Mouse (Mus musculus): ENCODE measurements around the gene Syce1. TPM values are rescaled to one million over a fixed set of nuclear protein-coding genes. Genes with fewer than 3 reads are reported as not detected.

Gene Syce1
- 0.22 and 0.24 TPM in 2 replicates for polyA plus RNA-seq (2015; fragmentation: Nextera tagmentation; extraction: Ambion mirVana)

DNA sequence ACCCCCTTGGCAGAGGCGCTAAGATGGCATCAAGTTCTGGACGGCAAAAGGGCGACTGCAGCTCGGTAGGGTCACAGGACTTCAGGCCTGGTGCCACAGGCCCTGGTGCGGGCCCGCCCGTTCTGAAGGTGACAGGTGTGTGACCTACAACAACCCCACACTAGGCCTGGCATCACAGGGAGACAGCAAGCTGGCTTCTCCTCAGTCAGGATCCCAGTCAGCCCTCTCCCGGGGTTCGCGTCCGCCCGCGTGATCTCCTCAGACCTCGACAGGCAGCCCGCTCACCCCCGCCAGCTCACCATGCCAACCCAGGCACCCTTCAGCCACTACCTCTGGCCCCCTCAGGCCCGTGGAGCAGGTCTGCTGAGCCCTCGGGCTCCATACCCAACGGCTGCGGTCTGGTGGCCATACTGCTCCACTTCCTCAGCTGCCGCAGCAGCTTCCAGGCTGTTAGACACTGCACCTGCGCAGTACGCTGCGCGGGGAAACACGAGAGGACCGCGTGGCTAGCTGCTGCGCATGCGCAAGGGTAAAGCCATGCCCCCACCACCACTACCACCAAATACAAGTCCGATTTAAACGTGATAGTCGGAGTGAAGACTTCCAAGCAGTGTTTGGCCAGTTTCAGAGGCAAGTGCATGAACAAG lies at the start of gene Syce1:
Gene Syce1, minus strand, starts transcription at position 447 of the 647 bp plus-strand sequence.
- no peak within 1 kb of the TSS for H3K4me3 ChIP-seq (replicated peaks)
- WGBS, result 84% methylated on average over 33 of the region's 33 CpGs
- H3K27ac ChIP-seq, result no peak within 1 kb of the TSS
- ATAC-seq, result no peak
- no peak within 1 kb of the TSS for H3K4me2 ChIP-seq (replicated peaks)
- H3K36me3 ChIP-seq, result no peaks in the 10 kb centered on the region
- no peaks in the 10 kb centered on the region for H3K4me1 ChIP-seq (replicated peaks)
- no peak within 1 kb of the TSS for H3K9ac ChIP-seq (replicated peaks)
- peaks cover 4% of the 10 kb centered on the region; the same call in 1 of the 2 replicates for H3K9me3 ChIP-seq
- H3K27me3 ChIP-seq, result no peaks in the 10 kb centered on the region

DNA sequence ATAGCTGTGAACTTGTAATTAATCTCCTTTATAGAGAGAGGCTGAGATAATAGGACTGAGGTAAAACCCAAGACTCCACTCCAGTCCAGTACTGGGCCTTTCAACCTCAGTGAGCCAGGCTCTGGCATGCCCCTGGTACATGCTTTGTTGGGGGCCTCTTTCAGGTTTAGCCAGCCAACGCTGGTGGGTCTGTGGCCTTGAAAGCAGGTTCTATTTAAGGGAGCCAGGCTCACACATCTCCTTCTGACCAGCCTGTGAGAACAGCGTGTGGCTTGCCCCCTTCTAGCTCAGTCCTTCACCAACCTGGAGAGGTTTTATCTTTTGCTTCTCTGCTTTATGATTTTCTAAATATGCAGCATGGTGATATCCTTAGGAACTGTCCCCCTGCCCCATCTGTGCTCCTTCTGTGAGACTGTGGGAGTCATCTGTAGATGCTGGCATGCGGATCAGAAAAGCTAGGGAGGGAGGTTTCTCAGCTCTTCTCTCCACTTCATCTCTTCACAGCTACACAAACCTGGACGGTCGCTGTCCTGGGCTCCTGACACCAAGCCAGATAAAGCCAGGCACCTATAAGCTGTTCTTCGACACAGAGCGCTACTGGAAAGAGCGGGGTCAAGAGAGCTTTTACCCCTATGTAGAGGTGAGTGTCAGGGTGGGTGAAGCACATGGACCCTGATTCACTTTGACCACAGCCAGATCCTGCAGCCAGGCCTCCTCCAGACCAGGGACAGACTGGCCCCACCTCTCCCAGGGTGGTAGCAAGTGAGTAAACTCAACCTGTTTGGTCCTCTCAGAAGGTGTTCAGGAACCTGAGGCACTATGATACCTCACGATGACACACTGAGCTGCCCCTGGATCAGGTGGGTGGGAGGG lies 48.8 kb upstream of the Syce1 start:
- H3K4me1 ChIP-seq (replicated peaks), result no peaks in the 10 kb centered on the region
- no peaks in the 10 kb centered on the region for H3K9me3 ChIP-seq
- H3K9ac ChIP-seq (replicated peaks), result no peak overlapping the region
- H3K36me3 ChIP-seq, result no peaks in the 10 kb centered on the region
- WGBS, result 79% methylated on average over 9 of the region's 9 CpGs
- peaks cover 14% of the 10 kb centered on the region for H3K27me3 ChIP-seq
- no peak overlapping the region for H3K4me3 ChIP-seq (replicated peaks)
- no peak overlapping the region for H3K4me2 ChIP-seq (replicated peaks)
- no peak for ATAC-seq
- H3K27ac ChIP-seq, result no peak overlapping the region

DNA sequence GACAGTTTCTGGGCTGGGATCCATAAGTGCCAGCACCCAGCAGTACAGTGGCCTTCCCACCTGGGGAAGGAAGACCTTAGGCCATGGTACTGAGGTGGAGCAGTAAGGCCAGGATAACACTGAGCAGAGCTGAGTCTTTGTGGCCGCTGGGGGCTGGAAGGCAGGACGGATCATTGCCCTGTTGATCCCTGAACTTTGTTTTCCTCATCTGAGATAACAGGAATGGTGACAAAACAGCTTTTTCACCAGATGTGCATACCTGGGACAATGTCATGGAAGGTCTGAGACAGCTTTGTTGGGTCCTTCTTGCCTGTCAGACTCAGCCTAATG lies 48.1 kb upstream of the Syce1 start:
- WGBS, result 83% methylated on average over 2 of the region's 2 CpGs
- Histone ChIP-seq H3K9ac (replicated peaks) (no peak overlapping the region), H3K27ac (no peak overlapping the region), H3K27me3 (peaks cover 8% of the 10 kb centered on the region), H3K4me1 (replicated peaks) (no peaks in the 10 kb centered on the region), H3K4me2 (replicated peaks) (no peak overlapping the region), H3K36me3 (no peaks in the 10 kb centered on the region), H3K4me3 (replicated peaks) (no peak overlapping the region), H3K9me3 (no peaks in the 10 kb centered on the region)
- ATAC-seq, result no peak

DNA sequence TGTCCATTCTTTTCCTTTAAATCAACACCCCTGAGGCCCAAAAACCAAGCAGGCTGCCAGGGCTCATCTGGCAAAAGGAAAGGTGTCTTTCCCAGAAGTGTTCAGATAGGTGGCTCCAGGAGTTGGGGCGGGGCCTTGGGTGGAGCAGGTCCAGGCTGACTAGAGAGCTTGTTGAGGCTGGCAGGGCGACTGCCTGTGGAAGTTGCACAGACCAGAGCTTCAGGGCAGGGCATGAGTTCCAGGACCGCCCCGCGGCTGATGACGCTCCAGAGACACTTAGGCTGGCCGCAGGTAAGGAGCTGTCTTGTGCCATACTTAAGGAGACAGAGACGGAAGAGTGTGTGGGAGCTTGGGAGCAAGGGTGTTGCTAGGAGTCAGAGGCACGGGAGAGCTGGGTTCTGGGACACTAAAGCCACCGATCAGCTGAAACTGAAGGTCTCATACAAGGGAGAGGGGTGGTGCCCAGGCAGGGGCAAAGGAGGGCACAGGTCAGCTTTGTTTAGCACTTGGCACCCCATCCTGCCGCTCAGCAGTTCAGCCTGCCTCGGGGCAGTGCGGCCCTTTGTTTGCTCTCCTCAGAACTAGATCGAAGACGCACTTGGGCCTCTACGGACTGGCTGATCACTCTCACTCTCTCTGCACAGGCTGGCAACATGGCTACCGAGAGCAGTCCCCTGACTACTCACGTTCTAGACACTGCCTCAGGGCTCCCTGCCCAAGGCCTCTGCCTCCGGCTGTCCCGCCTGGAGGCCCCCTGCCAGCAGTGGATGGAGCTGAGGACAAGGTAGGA lies 47.5 kb upstream of the Syce1 start, which contains the start of gene Urah:
Gene Urah, plus strand, starts transcription at position 51 of the 790 bp plus-strand sequence.
- 45% methylated on average over 20 of the region's 20 CpGs for WGBS

DNA sequence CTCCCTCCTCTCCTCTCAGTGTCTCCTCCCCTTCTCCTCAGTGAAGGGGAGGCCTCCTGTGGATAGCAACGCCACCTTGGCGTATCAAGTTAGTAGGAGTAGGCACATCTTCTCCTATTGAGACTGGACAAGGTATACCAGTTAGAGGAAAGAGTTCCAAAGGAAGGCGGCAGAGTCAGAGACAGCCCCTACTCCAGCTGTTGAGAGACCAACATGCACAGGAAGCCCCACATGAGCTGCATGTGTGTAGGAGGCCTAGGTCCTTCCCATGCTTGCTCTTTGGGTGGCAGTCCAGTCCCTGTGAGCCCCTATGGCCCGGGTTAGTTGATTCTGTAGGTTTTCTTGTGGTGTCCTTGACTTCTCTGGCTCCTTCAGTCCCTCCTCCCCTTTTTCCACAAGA lies 45.7 kb upstream of the Syce1 start:
- H3K9me3 ChIP-seq, result no peaks in the 10 kb centered on the region

More for the DNA sequence above, 47.5 kb upstream of the Syce1 start, which contains the start of gene Urah:
- H3K27ac ChIP-seq, result no peak within 1 kb of the TSS
- H3K9ac ChIP-seq (replicated peaks), result no peak within 1 kb of the TSS
- H3K4me3 ChIP-seq (replicated peaks), result no peak within 1 kb of the TSS
- H3K4me1 ChIP-seq (replicated peaks), result no peaks in the 10 kb centered on the region
- no peak for ATAC-seq
- H3K27me3 ChIP-seq, result peaks cover 4% of the 10 kb centered on the region; the same call in 1 of the 2 replicates
- no peaks in the 10 kb centered on the region for H3K36me3 ChIP-seq
- no peak within 1 kb of the TSS for H3K4me2 ChIP-seq (replicated peaks)
- H3K9me3 ChIP-seq, result no peaks in the 10 kb centered on the region

DNA sequence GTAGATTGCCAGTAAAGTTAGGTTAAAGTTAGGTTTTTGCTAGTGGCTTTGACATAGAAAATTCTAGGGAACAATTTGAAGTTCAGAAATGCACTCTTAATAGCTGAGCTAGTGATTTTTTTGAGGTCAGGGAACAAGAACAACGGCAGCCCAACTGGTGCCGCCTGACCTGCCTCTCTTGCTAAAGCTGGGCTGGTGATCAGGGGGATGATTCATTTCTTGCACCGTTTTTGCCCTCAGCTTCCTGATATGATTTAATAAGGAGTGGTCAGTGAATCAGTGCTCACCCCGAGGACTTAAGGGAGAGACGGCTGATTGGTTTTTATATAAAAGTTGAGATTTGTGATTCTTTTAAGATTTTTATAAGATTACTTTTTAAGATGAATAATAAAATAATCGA lies 43.8 kb upstream of the Syce1 start:
- no peaks in the 10 kb centered on the region for H3K27me3 ChIP-seq
- H3K4me3 ChIP-seq (replicated peaks), result no peak overlapping the region
- H3K9me3 ChIP-seq, result no peaks in the 10 kb centered on the region
- no peaks in the 10 kb centered on the region for H3K4me1 ChIP-seq (replicated peaks)
- H3K27ac ChIP-seq, result no peak overlapping the region
- no peak overlapping the region for H3K4me2 ChIP-seq (replicated peaks)
- no peak for ATAC-seq
- WGBS, result 76% methylated on average over 6 of the region's 6 CpGs
- no peak overlapping the region for H3K9ac ChIP-seq (replicated peaks)
- H3K36me3 ChIP-seq, result no peaks in the 10 kb centered on the region

More for the DNA sequence above, 45.7 kb upstream of the Syce1 start:
- no peaks in the 10 kb centered on the region for H3K4me1 ChIP-seq (replicated peaks)
- no peaks in the 10 kb centered on the region for H3K27me3 ChIP-seq
- H3K9ac ChIP-seq (replicated peaks), result no peak overlapping the region
- H3K36me3 ChIP-seq, result no peaks in the 10 kb centered on the region
- 94% methylated on average over 4 of the region's 4 CpGs for WGBS
- no peak overlapping the region for H3K4me3 ChIP-seq (replicated peaks)
- no peak overlapping the region for H3K27ac ChIP-seq
- no peak for ATAC-seq
- H3K4me2 ChIP-seq (replicated peaks), result no peak overlapping the region

DNA sequence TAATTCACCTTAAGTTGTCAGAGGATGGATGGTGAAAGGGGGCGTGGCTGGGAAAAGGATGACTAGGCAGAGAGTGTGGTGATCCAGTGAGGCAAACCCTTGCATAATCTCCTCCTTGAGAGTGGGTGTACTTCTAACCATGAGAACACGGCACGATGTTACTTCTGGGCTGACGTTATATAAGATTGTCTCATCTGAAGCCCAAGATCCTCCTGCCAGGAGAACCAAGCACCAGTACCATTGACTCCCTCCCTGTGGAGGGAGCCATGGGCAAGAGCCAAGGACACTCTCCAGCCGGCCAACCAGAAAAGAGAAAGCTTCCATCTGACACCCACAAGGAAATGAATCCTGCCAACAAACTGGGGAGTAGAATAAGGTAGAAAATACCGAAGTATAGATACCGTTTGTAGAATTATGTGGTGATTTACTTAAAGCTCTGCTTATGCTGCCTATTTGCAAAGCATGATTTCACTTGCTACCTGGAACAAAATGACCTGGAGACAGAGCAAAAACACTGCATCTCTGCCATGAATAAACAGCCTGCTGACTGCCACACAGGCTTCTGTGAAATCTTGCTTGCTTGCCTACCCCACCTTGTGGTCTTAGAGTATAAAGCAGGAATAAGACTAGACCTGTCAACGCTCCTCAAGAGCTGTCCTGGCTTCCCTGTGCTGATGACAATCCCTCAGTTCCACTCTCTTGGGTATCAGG lies 40.7 kb upstream of the Syce1 start:
- Histone ChIP-seq H3K27ac (no peak overlapping the region), H3K4me1 (replicated peaks) (no peaks in the 10 kb centered on the region), H3K4me3 (replicated peaks) (no peak overlapping the region), H3K9ac (replicated peaks) (no peak overlapping the region), H3K36me3 (no peaks in the 10 kb centered on the region), H3K9me3 (no peaks in the 10 kb centered on the region), H3K27me3 (no peaks in the 10 kb centered on the region), H3K4me2 (replicated peaks) (no peak overlapping the region)
- 46% methylated on average over 8 of the region's 8 CpGs for WGBS
- peak; percentile 40; the same call in 1 of the 2 replicates for ATAC-seq

DNA sequence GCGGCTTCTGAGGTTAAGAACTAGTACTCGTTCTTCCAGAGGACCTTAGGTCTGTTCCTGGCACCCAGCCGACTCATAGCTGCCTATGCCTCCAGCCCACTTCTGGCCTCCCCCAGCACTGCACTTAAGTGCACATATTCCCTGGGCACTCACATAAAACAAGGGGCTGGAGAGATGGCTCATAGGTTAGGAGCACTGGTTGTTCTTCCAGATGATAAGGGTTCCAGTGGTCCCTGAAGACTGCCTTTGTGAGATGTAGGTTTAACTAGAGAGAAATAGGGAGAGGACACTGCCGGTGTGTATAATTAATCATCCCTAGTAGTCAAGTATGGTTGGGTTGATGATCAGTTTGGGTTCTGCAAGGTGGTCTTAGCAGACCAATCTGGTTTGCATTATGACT lies 35.1 kb upstream of the Syce1 start:
- H3K4me3 ChIP-seq (replicated peaks), result no peak overlapping the region
- peaks cover 16% of the 10 kb centered on the region; the same call in 1 of the 2 replicates for H3K4me1 ChIP-seq (replicated peaks)
- H3K9me3 ChIP-seq, result no peaks in the 10 kb centered on the region
- H3K27me3 ChIP-seq, result no peaks in the 10 kb centered on the region
- no peak overlapping the region for H3K9ac ChIP-seq (replicated peaks)
- no peak overlapping the region for H3K27ac ChIP-seq
- 0 out of 2 replicates have a peak, but pooled peaks cover 5% of the 10 kb centered on the region for H3K36me3 ChIP-seq
- no peak for ATAC-seq
- H3K4me2 ChIP-seq (replicated peaks), result no peak overlapping the region
- 91% methylated on average over 4 of the region's 4 CpGs for WGBS

DNA sequence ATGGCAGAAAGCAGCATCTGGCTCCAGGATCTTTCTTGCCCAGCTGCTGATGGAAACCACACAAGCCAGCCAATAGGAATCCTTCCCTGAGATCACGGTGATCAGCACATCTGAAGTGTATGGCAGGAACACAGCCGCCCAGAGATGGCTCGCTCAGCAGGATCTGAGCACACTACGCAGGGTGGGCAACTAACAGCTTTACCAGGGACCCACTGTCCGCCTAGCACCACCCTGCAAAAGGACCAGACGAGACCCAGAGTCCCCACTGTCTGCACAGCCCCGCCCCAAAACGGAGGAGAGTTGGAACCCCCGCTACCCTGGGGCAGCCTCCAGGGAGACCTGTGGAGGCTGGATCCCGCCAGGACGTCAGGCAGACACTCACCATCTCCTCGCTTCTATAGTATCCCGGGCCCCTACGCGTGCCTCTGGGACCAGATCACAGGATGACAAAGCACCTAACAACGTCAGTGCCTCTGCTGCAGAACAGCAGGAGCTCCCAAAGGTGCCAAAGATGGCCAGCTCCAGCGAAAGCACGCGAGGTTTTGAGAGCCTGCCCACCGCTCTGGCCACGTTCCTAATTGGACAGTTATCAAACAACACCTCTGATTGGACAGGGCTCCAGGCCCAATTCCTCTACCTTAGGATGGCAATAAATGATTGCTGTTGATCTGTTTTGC lies 34.1 kb upstream of the Syce1 start, which contains the start of gene Zfp941:
Gene Zfp941, minus strand, starts transcription at position 526 of the 677 bp plus-strand sequence.
- Histone ChIP-seq H3K36me3 (0 out of 2 replicates have a peak, but pooled peaks cover 9% of the 10 kb centered on the region), H3K27me3 (no peaks in the 10 kb centered on the region), H3K4me1 (replicated peaks) (peaks cover 19% of the 10 kb centered on the region; the same call in 1 of the 2 replicates), H3K4me3 (replicated peaks) (peak within 1 kb of the TSS; percentile 66), H3K9me3 (no peaks in the 10 kb centered on the region), H3K9ac (replicated peaks) (peak within 1 kb of the TSS; percentile 82), H3K27ac (peak within 1 kb of the TSS; percentile 90), H3K4me2 (replicated peaks) (peak within 1 kb of the TSS; percentile 70)
- 1% methylated on average over 21 of the region's 21 CpGs for WGBS
- ATAC-seq, result peak; percentile 94

DNA sequence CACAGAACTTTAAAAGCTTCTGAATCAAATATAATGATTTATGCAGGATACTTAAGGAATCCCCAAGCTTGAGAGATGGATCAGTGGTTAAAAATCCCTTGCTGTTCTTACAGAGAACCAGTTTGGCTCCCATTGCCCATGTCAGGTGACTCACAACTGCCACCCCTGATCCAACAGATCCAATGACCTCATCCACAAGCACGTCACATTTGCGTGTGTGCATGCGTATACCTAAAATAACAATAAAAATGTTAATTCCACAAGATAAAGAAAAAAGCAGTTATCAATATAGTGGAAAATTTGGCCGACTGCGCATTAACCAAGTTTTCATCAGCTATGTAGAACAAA lies 33.6 kb upstream of the Syce1 start:
- peak; percentile 71 for ATAC-seq
- H3K9ac ChIP-seq (replicated peaks), result peak overlapping the region; percentile 82
- H3K27me3 ChIP-seq, result no peaks in the 10 kb centered on the region
- H3K4me1 ChIP-seq (replicated peaks), result peaks cover 20% of the 10 kb centered on the region; the same call in 1 of the 2 replicates
- peak overlapping the region; percentile 90 for H3K27ac ChIP-seq
- peak overlapping the region; percentile 70 for H3K4me2 ChIP-seq (replicated peaks)
- 46% methylated on average over 5 of the region's 5 CpGs for WGBS
- peak overlapping the region; percentile 66 for H3K4me3 ChIP-seq (replicated peaks)
- no peaks in the 10 kb centered on the region for H3K9me3 ChIP-seq
- H3K36me3 ChIP-seq, result 0 out of 2 replicates have a peak, but pooled peaks cover 9% of the 10 kb centered on the region

DNA sequence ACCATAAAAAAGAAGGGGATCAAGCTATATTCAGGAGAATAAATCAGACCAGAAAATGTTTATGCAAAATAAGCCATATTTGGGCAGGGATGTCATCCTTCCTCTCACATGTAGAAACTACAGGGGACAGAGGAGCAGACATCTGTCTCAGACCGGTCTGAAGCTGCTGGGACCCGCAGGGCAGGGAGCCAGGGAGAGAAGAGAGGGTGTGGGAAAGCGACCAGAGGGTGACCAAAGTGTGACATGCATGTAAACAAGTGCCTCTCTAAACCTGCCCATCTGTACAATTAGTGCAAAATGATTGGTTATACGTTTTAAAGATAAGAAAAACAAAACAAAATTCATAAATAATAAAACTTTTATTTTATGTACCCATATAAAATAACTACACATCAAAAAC lies 32.5 kb upstream of the Syce1 start:
- no peaks in the 10 kb centered on the region for H3K9me3 ChIP-seq
- peaks cover 20% of the 10 kb centered on the region; the same call in 1 of the 2 replicates for H3K4me1 ChIP-seq (replicated peaks)
- no peaks in the 10 kb centered on the region for H3K27me3 ChIP-seq
- H3K4me3 ChIP-seq (replicated peaks), result no peak overlapping the region
- no peak overlapping the region for H3K9ac ChIP-seq (replicated peaks)
- peak overlapping the region; percentile 37 for H3K4me2 ChIP-seq (replicated peaks)
- ATAC-seq, result no peak
- H3K27ac ChIP-seq, result no peak overlapping the region
- WGBS, result 66% methylated on average over 4 of the region's 4 CpGs
- H3K36me3 ChIP-seq, result 0 out of 2 replicates have a peak, but pooled peaks cover 9% of the 10 kb centered on the region
